Mouse (Mus musculus) CH12.LX (cell line): ENCODE results near the gene Zfp770. TPM values are rescaled to one million over a fixed set of nuclear protein-coding genes. Genes with fewer than 3 reads are reported as not detected.

Experiments used
- DNase-seq: peaks from one replicate; pipeline ENCODE4 v3.0.0-alpha.2; 2013; ENCODE audit errors: extremely low read depth
- H3K27ac ChIP-seq: 2 replicates; pipeline ENCODE4 v1.5.1; 2012; ENCODE audit warnings: low read depth, mild to moderate bottlenecking, control low read depth, moderate library complexity; ENCODE audit not compliant: insufficient read depth
- H3K27me3 ChIP-seq: replicated peaks from 2 replicates; pipeline ENCODE3; 2012; ENCODE audit warnings: inconsistent platforms
- H3K36me3 ChIP-seq, 2 experiments: replicated peaks in 1 of 2; 2 replicates each; pipeline versions ENCODE3 to v1.6.1; 2012; ENCODE audit warnings: inconsistent platforms in 1 of 2, low read length in 1 of 2, mild to moderate bottlenecking in 1 of 2, mixed read lengths in 1 of 2, moderate library complexity in 1 of 2; ENCODE audit not compliant: control insufficient read depth in 1 of 2, insufficient read depth in 1 of 2
- H3K4me1 ChIP-seq, 2 experiments: 2 replicates each; pipeline ENCODE4 v1.6.1; 2012; ENCODE audit warnings: inconsistent platforms in 1 of 2, moderate library complexity in 1 of 2; ENCODE audit not compliant: insufficient read depth in 2 of 2, control insufficient read depth in 1 of 2
- H3K4me2 ChIP-seq: 2 replicates; pipeline ENCODE4 v1.6.1; 2012; ENCODE audit warnings: low read depth, mild to moderate bottlenecking, control low read depth; ENCODE audit not compliant: poor library complexity, insufficient read depth, severe bottlenecking
- H3K4me3 ChIP-seq, 3 experiments: fragments of 150-350 bp in 1 of 3; sonication (generic) in 1 of 3; replicated peaks in 1 of 3; 2 replicates each; pipeline versions ENCODE3 to v1.5.1; 2011 to 2012; ENCODE audit warnings: low read depth in 2 of 3, low read length in 2 of 3, mild to moderate bottlenecking in 2 of 3, moderate library complexity in 2 of 3, control low read depth in 1 of 3, improper control_type of control experiment in 1 of 3, inconsistent platforms in 1 of 3, mixed read lengths in 1 of 3; ENCODE audit not compliant: poor library complexity in 1 of 3
- H3K79me2 ChIP-seq: replicated peaks from 2 replicates; pipeline ENCODE4 v1.6.1; 2012; ENCODE audit warnings: mild to moderate bottlenecking, moderate library complexity; ENCODE audit not compliant: control insufficient read depth, poor library complexity, insufficient read depth, severe bottlenecking; ENCODE audit errors: extremely low read depth
- H3K9ac ChIP-seq: 2 replicates; pipeline ENCODE4 v1.6.1; 2012; ENCODE audit warnings: low read depth, mild to moderate bottlenecking, control low read depth, moderate library complexity; ENCODE audit not compliant: insufficient read depth
- H3K9me3 ChIP-seq: replicated peaks from 2 replicates; pipeline ENCODE3; 2012; ENCODE audit warnings: low read length, inconsistent platforms, mixed read lengths
- BHLHE40 ChIP-seq: IDR thresholded peaks from 2 replicates; pipeline ENCODE4 v1.6.1; 2011; ENCODE audit warnings: mild to moderate bottlenecking, low read depth, low read length, improper control_type of control experiment
- CHD2 ChIP-seq: IDR thresholded peaks from 2 replicates; pipeline ENCODE4 v1.6.1; 2011; ENCODE audit warnings: low read length, improper control_type of control experiment
- E2F4 ChIP-seq: IDR thresholded peaks from 2 replicates; pipeline ENCODE4 v1.6.1; 2011; ENCODE audit warnings: low read depth, low read length, improper control_type of control experiment; ENCODE audit not compliant: insufficient replicate concordance
- EP300 ChIP-seq: IDR thresholded peaks from 2 replicates; pipeline ENCODE4 v1.6.1; 2011; ENCODE audit warnings: low read length, improper control_type of control experiment
- ETS1 ChIP-seq: conservative IDR thresholded peaks from 2 replicates; pipeline ENCODE4 v1.6.1; 2012; ENCODE audit warnings: low read depth, mild to moderate bottlenecking, inconsistent platforms, low read length, improper control_type of control experiment, moderate library complexity
- GABPA ChIP-seq: IDR thresholded peaks from 2 replicates; pipeline ENCODE4 v1.6.1; 2012; ENCODE audit warnings: low read depth, low read length, improper control_type of control experiment, inconsistent platforms; ENCODE audit not compliant: insufficient replicate concordance
- IRF4 ChIP-seq: IDR thresholded peaks from 2 replicates; pipeline ENCODE4 v1.6.1; 2014; ENCODE audit warnings: low read depth, mild to moderate bottlenecking, inconsistent platforms, low read length, improper control_type of control experiment
- JUN ChIP-seq: IDR thresholded peaks from 2 replicates; pipeline ENCODE4 v1.6.1; 2011; ENCODE audit warnings: low read depth, mild to moderate bottlenecking, low read length, improper control_type of control experiment, moderate library complexity; ENCODE audit not compliant: insufficient read depth
- MAFK ChIP-seq: IDR thresholded peaks from 2 replicates; pipeline ENCODE4 v1.6.1; 2011; ENCODE audit warnings: low read length, improper control_type of control experiment; ENCODE audit not compliant: insufficient replicate concordance
- MAX ChIP-seq: IDR thresholded peaks from 2 replicates; pipeline ENCODE4 v1.6.1; 2011; ENCODE audit warnings: low read length, improper control_type of control experiment
- MAZ ChIP-seq: IDR thresholded peaks from 2 replicates; pipeline ENCODE4 v1.6.1; 2012; ENCODE audit warnings: low read depth, mild to moderate bottlenecking, inconsistent platforms, low read length, improper control_type of control experiment, moderate library complexity
- MEF2A ChIP-seq: IDR thresholded peaks from 2 replicates; pipeline ENCODE4 v1.6.1; 2014; ENCODE audit warnings: low read depth, mild to moderate bottlenecking, inconsistent platforms, low read length, improper control_type of control experiment, borderline replicate concordance
- MXI1 ChIP-seq: IDR thresholded peaks from 2 replicates; pipeline ENCODE4 v1.6.1; 2011; ENCODE audit warnings: mild to moderate bottlenecking, low read depth, low read length, improper control_type of control experiment
- MYC ChIP-seq: IDR thresholded peaks from 2 replicates; pipeline ENCODE4 v1.6.1; 2011; ENCODE audit warnings: low read depth, mild to moderate bottlenecking, improper control_type of control experiment, low read length
- NELFE ChIP-seq: IDR thresholded peaks from 2 replicates; pipeline ENCODE4 v1.6.1; 2011; ENCODE audit warnings: low read depth, low read length, improper control_type of control experiment
- RCOR1 ChIP-seq: conservative IDR thresholded peaks from 2 replicates; pipeline ENCODE4 v1.6.1; 2012; ENCODE audit warnings: low read depth, mild to moderate bottlenecking, inconsistent platforms, low read length, improper control_type of control experiment
- SIN3A ChIP-seq: IDR thresholded peaks from 2 replicates; pipeline ENCODE4 v1.6.1; 2012; ENCODE audit warnings: low read length, improper control_type of control experiment, inconsistent platforms
- UBTF ChIP-seq: IDR thresholded peaks from 2 replicates; pipeline ENCODE4 v1.6.1; 2012; ENCODE audit warnings: low read depth, mild to moderate bottlenecking, inconsistent platforms, low read length, improper control_type of control experiment, moderate library complexity
- USF1 ChIP-seq: IDR thresholded peaks from 2 replicates; pipeline ENCODE4 v1.6.1; 2014; ENCODE audit warnings: low read depth, mild to moderate bottlenecking, inconsistent platforms, low read length, improper control_type of control experiment
- ZC3H11A ChIP-seq: IDR thresholded peaks from 2 replicates; pipeline ENCODE4 v1.6.1; 2012; ENCODE audit warnings: low read depth, mild to moderate bottlenecking, inconsistent platforms, low read length, improper control_type of control experiment
- ZMIZ1 ChIP-seq: IDR thresholded peaks from 2 replicates; pipeline ENCODE4 v1.6.1; 2012; ENCODE audit warnings: low read depth, mild to moderate bottlenecking, inconsistent platforms, low read length, improper control_type of control experiment
- ZNF384 ChIP-seq: IDR thresholded peaks from 2 replicates; pipeline ENCODE4 v1.6.1; 2012; ENCODE audit warnings: low read depth, low read length, improper control_type of control experiment, inconsistent platforms
- dilution Hi-C: fragments of 300-500 bp; cut with MboI; formaldehyde crosslinking; loops from 2 replicates; pipeline ENCODE4 v1.14.3; 2020; ENCODE audit warnings: low sequenced_read_pairs; ENCODE audit not compliant: extremely low pct_unique_long_range_greater_than_20kb, extremely low pct_ligation_motif_present
- in situ Hi-C: fragments of 300-500 bp; cut with MboI; formaldehyde crosslinking; loops from 3 replicates; pipeline ENCODE4 v1.14.3; 2019; ENCODE audit warnings: low sequenced_read_pairs, low pct_ligation_motif_present, low pct_unique_long_range_greater_than_20kb, mixed read lengths
- polyA plus RNA-seq: library from polyadenylated mRNA; unstranded; fragments of >175 nt; gene quantifications from 2 replicates; pipeline ENCODE4 v1.2.1, GENCODE M21; 2012; ENCODE audit warnings: low read depth; ENCODE audit not compliant: insufficient read length
- total RNA-seq, 2 experiments: library from RNA; depleted of rRNA; stranded (reverse); fragments of 300-350 nt in 1 of 2; fragments of >200 nt in 1 of 2; gene quantifications; 2 replicates each; pipeline ENCODE4 v1.2.3; 2012 to 2014

Zfp770 gene
- total and polyA plus RNA-seq, 3 experiments = 4.6 to 12.3 (median 9.9) TPM

DNA sequence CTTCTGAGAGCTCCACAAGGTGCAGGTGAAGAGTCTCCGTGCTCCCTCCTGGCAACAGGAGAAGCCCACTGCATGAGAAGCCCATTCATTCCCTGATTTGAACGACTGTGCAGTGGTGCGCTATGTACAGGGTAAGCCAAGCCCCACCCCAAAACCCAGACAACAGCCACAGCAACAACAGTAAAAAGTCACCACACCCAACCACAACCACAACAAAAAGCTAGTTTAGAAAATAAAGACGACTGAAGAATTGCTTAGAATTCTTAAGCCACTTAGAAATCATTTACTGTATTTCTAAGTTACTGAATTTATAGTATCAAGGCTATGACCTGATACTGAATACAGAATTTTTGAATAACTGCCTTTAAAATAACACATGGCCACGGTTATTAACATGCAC, 56.4 kb downstream of the Zfp770 start:
- H3K4me1 ChIP-seq = no peaks in the 10 kb centered on the region
- in situ Hi-C loops = no loop called here
- no peak overlapping the region for H3K9ac ChIP-seq
- no peak overlapping the region for H3K4me2 ChIP-seq
- H3K36me3 ChIP-seq = peaks cover 56 to 94% of the 10 kb centered on the region in 2 experiments
- no peaks in the 10 kb centered on the region for H3K9me3 ChIP-seq
- H3K27ac ChIP-seq = no peak overlapping the region
- DNase-seq = no peak
- no peak overlapping the region for H3K4me3 ChIP-seq
- H3K27me3 ChIP-seq = no peaks in the 10 kb centered on the region
- dilution Hi-C loops = no loop called here
- TF ChIP-seq CHD2 = no peak
- no peak for TF ChIP-seq SIN3A
- no peak for TF ChIP-seq GABPA
- no peak for TF ChIP-seq USF1
- TF ChIP-seq JUN = no peak
- no peak for TF ChIP-seq MAX
- TF ChIP-seq BHLHE40 = no peak
- TF ChIP-seq MXI1 = no peak
- TF ChIP-seq MAFK = no peak
- TF ChIP-seq ZMIZ1 = no peak
- TF ChIP-seq E2F4 = no peak
- TF ChIP-seq MEF2A = no peak
- no peak for TF ChIP-seq IRF4
- H3K79me2 ChIP-seq = no peaks in the 10 kb centered on the region

DNA sequence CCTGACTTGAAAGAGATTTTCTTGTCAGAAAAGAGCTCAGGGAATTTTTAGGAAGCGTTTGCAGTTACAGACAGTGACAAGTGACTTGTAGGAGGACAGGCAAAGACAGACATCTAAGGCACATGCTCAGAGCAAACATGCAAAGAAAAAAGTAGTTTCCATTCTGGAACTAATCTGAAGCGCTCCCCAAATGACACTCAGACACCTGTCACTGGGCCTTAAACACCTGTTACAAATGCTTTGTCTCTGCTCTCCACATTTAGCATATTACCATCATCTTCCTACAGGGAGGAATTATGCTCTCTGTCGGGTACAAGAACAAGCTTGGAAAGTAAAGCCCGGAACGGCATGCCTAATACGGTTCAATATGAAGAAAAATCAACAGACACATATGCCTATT, 57.4 kb downstream of the Zfp770 start:
- DNase-seq = no peak
- TF ChIP-seq RCOR1 (no peak), SIN3A (no peak), ETS1 (no peak), ZNF384 (no peak), MAZ (no peak), CHD2 (no peak), ZC3H11A (no peak), NELFE (no peak), EP300 (no peak), UBTF (no peak), MYC (no peak)
- no peak overlapping the region for H3K4me2 ChIP-seq
- H3K4me1 ChIP-seq = no peaks in the 10 kb centered on the region
- peaks cover 54 to 95% of the 10 kb centered on the region in 2 experiments for H3K36me3 ChIP-seq
- H3K9ac ChIP-seq = no peak overlapping the region
- H3K4me3 ChIP-seq = no peak overlapping the region
- no peaks in the 10 kb centered on the region for H3K9me3 ChIP-seq
- dilution Hi-C loops (no loop called here), in situ Hi-C loops (no loop called here)
- H3K79me2 ChIP-seq = no peaks in the 10 kb centered on the region
- H3K27ac ChIP-seq = no peak overlapping the region
- H3K27me3 ChIP-seq = no peaks in the 10 kb centered on the region

Other genes with a start within 250 kb of the Zfp770 start
- not detected in 2 replicates for gene Gjd2, start 187.8 kb downstream of the Zfp770 start, total RNA-seq (2012; rRNA removed)
- gene Gjd2, start 187.8 kb downstream of the Zfp770 start, total RNA-seq (2014; rRNA removed) = not detected in 2 replicates
- gene Gjd2, start 187.8 kb downstream of the Zfp770 start, polyA plus RNA-seq = not detected in 2 replicates
- not detected in 2 replicates for gene Actc1, start 147.9 kb downstream of the Zfp770 start, total RNA-seq (2012; rRNA removed)
- gene Actc1, start 147.9 kb downstream of the Zfp770 start, total RNA-seq (2014; rRNA removed) = not detected in 2 replicates
- not detected in 2 replicates for gene Actc1, start 147.9 kb downstream of the Zfp770 start, polyA plus RNA-seq
- 37.1 and 45.2 TPM in 2 replicates for gene Aqr, start 14.4 kb downstream of the Zfp770 start, total RNA-seq (2012; rRNA removed)
- 44.0 and 45.3 TPM in 2 replicates for gene Aqr, start 14.4 kb downstream of the Zfp770 start, total RNA-seq (2014; rRNA removed)
- gene Aqr, start 14.4 kb downstream of the Zfp770 start, polyA plus RNA-seq = 51.6 and 64.1 TPM in 2 replicates